Mouse (Mus musculus) mouse trophoblast stem cell (cell line): ENCODE measurements around the gene Efl1.

Experiments
- in situ Hi-C, 2 experiments: fragments of 300-500 bp; cut with MseI, MboI; formaldehyde crosslinking; loops; 2 replicates in 1 of 2; 3 replicates in 1 of 2; pipeline ENCODE4 v1.15.1; 2025

Efl1 gene

GRCm38 (mm10) chr7:82648353-82649080, at the start of gene Efl1, which contains the start of gene Saxo2:
Efl1 (plus strand) TSS chr7:82648614.
Saxo2 (minus strand) TSS chr7:82648528.
- in situ Hi-C loops, result no loop called here

GRCm38 (mm10) chr7:82602008-82602407, 46.4 kb upstream of the Efl1 start:
- in situ Hi-C loops, result no loop called here

- in situ Hi-C loops, result no loop called here
Observed at GRCm38 (mm10) chr7:82605425-82605824, 43.0 kb upstream of the Efl1 start.

- in situ Hi-C loops, result no loop called here
Observed at GRCm38 (mm10) chr7:82609629-82610028, 38.8 kb upstream of the Efl1 start.

GRCm38 (mm10) chr7:82625342-82625741, 23.1 kb upstream of the Efl1 start:
- in situ Hi-C loops, result no loop called here

- in situ Hi-C loops, result no loop called here
Observed at GRCm38 (mm10) chr7:82647183-82647582, 1.2 kb upstream of the Efl1 start.

DNA sequence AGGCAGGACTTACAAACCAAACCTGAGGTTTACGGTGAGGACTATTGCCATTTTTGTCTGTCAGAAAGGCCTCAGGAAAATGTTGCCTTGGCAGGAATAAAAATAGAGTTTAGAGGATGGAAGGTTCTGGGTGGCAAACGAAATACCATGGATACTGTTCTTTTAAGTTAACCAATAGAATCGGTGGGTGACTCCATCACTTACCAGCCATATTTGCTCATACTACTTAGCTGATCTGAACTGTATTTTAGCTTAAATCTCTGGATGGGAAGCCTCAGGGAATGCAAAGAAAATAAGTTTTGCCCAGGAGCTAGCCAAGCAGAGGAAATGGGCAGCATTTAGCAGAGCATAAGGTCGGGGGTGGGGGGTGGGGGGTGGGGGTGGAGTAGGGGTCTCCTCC, 505 bp upstream of the Efl1 start:
- in situ Hi-C loops, result no loop called here

DNA sequence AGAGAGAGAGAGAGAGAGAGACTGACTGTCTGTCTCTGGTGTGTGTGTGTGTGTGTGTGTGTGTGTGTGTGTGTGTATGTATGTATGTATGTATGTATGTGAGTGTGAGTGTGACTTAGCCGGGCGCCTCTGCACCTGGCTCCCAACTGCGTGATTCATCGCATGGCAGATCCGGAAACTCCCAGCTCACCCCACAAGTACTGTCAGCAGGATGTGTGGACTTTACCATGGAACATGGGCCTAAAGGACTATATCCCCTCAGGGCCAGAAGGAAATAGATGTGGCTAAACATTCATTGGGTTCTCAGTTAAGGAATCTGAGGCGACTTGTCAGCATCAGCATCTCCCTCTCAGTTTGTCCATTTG, 649 bp downstream of the Efl1 start:
- in situ Hi-C loops, result no loop called here

- in situ Hi-C loops, result no loop called here
Observed at GRCm38 (mm10) chr7:82664604-82665003, 16.2 kb downstream of the Efl1 start.

DNA sequence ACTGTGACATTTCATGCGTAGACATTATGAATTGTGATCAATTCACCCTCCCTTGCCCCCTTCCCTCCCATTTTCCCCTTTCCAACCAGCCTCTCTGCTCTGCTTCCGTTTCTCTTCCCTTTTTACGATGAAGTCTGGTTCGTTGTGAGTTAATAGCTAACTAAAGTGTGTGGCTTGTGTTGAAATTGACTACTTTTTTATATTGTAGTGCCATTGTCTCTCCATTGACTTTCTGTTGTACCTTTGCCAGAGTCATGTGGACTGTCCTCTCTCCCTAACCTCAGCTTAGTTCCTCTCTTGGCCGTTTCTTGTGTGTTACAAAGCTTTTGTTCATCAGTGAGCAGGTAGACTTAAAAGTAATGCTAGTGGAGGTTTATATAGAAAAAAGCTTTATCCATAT, 27.6 kb downstream of the Efl1 start:
- in situ Hi-C loops, result no loop called here

DNA sequence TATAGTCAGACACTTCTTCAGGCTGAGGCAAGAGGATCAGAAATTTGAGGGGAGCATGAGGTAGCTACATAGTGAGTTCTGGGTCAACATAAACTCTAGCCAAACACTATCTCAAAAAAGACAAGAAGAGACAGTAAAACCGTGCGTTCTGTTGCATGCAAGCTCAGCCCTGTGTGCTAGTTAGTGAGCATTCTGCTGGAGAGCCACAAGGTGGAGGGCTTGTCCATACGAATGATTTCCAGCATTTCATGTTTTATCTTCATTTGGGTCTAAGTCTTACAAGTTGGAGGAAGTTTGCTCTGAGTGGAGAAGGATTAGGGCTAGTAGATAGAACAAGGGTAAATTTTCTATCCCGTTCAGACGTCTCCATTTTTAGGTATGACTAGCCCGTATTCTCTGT, 28.4 kb downstream of the Efl1 start:
- in situ Hi-C loops, result no loop called here

GRCm38 (mm10) chr7:82679901-82680300, 31.5 kb downstream of the Efl1 start:
- in situ Hi-C loops, result no loop called here

- in situ Hi-C loops, result no loop called here
Observed at GRCm38 (mm10) chr7:82688736-82689135, 40.3 kb downstream of the Efl1 start.

DNA sequence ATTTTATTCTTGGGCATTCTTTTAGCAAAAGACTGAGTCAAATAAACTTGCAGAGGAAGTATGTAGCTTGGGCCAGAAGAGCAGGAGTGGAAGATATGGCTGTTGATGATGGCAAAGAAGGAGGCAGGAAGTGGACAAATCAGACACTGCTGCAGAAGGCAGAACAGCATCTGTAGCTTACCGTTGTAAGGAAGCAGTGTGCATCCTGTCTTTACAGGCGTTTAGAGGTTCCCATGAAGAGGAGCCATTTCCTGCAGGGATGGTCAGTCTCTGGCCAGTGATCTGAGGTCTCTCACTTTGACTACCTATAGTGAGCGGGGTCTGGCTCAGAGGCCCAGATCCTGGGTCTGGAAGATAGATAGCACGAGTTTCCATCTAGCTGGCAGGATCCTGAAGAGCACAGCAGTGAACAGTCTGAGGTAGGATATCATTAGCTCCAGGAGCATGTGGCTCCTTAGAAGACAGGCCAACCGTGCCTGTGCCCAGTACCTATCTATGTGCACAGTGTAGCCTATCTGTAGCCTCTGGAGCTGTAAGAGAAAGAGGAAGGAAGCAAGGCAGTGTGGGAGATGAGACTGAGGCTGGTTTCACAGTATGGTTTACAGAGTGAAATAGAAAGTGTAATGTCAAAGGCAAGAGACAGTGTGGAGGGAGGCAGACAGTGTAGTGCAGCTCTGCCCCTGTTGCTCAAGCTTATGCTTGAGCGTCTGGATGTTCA, 42.8 kb downstream of the Efl1 start:
- in situ Hi-C loops, result no loop called here

DNA sequence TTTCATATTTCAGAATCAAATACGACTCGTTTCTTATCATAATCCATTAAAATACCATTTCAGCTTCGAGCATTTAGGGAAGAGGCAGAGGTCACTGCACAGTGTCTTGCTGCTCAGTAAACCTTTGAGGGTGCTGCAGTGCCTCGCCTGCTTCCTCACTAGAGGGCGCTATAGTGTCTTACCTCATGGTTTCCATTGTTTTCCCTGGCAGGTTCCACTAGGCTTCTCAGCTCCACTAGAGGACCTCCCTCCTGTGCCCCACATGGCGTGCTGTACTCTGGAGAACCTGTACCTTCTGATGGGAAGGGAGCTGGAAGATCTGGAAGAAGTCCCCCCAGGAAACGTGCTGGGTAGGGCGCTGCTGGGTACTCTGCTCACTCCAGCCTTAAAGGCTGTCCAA, 49.3 kb downstream of the Efl1 start:
- in situ Hi-C loops, result no loop called here

DNA sequence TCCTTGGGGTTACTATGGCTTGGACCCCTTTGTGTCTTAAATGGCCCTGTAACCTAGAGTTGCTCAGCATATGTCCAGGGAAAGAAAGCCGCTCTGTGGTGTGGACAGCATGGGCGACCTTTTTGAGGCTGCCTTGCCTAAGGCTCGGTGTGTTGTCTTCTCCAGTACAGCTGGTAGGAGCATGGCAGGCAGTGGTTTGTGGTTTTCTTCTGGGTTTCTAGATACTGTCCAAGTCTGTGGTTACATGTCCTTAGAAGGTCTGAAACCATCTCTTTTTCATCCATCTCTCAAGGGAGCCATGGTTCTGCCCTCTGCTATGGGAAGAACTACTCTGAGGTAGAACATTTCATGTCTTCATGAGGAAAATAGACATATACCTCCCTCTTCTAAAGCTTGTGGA, 50.6 kb downstream of the Efl1 start:
- in situ Hi-C loops, result no loop called here

- in situ Hi-C loops, result loop anchor here (25.0 kb wide), 2 partner anchors 835 to 860 kb away; no protein-coding TSS in a partner anchor
Observed at GRCm38 (mm10) chr7:82702384-82703343, 54.2 kb downstream of the Efl1 start.

DNA sequence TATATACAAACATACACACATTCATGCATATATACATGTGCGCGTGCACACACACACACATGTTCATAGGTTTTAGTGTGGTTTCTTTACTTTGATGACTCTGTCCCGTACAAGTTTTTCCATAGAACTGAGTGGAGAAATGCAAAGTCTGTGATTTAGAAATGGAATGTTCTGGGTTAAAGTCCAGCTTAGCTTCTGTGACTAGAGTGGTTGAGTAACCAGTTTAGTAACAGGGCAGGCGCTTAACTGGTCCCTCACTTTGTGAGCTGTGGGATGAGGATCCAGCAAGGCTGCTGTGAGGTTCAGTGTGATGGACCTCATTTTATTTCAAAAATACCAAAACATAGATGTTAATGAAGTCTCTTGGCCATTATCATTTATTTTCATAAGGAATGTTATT, 60.8 kb downstream of the Efl1 start:
- in situ Hi-C loops, result loop anchor here (25.0 kb wide), 2 partner anchors 828 to 853 kb away; no protein-coding TSS in a partner anchor

GRCm38 (mm10) chr7:82715210-82715911, 66.9 kb downstream of the Efl1 start:
- in situ Hi-C loops, result loop anchor here (25.0 kb wide), 2 partner anchors 822 to 847 kb away; no protein-coding TSS in a partner anchor

GRCm38 (mm10) chr7:82715912-82716601, 67.6 kb downstream of the Efl1 start:
- in situ Hi-C loops, result loop anchor here (25.0 kb wide), 2 partner anchors 821 to 846 kb away; no protein-coding TSS in a partner anchor
